Mouse (Mus musculus): ENCODE results near the gene Rpia.

DNA sequence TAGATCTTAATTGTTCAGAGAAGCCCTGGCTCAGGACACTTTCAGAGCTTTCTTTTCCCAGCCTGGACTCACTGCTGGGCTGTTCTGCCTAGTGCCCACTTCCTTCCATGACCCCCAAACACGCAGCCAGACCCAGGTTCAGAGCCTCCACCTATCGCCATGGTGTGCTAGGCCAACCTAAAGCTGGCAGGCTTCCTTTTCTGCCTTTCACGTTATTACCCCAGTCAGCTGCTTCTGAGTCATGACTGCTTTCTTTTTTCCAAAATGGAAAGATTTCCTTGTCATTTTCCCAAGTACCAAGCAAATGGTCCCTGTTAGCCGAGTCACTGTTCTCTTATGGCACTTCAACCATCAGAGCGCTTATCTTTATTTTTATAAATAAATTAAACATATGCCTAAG is 48.2 kb upstream of the Rpia start:
- no peak for TF ChIP-seq CTCF (IDR thresholded peaks at IDR 0.05; ENCODE audit: extremely low read depth, insufficient read length, insufficient replicate concordance, low read depth, low read length)
- TF ChIP-seq POLR2A (IDR thresholded peaks at IDR 0.05; ENCODE audit: low read depth, low read length), result no peak
